Mouse (Mus musculus) splenic B cell, adult 2 months (primary cell): ENCODE data around the gene Tnni3k.

Experiments used
- DNase-seq: peaks from one replicate; pipeline ENCODE4 v3.0.0-alpha.2; 2011; ENCODE audit warnings: low read depth, low spot score
- H3K27me3 ChIP-seq: 2 replicates; pipeline ENCODE4 v1.6.1; 2012; ENCODE audit warnings: mild to moderate bottlenecking, low read length, moderate library complexity, mixed read lengths; ENCODE audit not compliant: control insufficient read depth, poor library complexity, insufficient read depth, severe bottlenecking
- H3K36me3 ChIP-seq: 2 replicates; pipeline ENCODE4 v1.6.1; 2012; ENCODE audit warnings: mild to moderate bottlenecking, low read length, moderate library complexity, mixed read lengths; ENCODE audit not compliant: control insufficient read depth, poor library complexity, insufficient read depth, severe bottlenecking

Tnni3k gene

GRCm38 (mm10) chr3:155002781-155003180 is 52.4 kb downstream of the Tnni3k start:
- H3K36me3 ChIP-seq, result no peaks in the 10 kb centered on the region
- H3K27me3 ChIP-seq, result no peaks in the 10 kb centered on the region
- DNase-seq, result no peak

DNA sequence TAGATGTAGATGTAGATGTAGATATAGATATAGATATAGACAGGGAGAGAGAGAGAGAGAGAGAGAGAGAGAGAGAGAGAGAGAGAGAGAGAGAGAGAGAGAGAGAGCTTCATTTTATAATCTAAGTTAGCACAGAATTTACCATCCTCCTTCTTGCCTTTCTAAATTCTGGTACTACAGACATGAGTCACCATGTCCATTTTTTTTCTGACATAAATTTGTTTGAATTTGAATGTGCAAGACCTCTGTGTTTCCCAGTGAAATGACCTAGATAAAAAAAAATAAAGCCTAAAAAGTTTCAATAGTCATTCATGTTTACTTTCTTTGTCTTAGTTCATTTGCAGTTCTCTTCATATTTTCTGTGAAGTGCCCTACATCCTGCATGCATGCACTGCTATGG is 54.2 kb downstream of the Tnni3k start:
- Histone ChIP-seq H3K27me3 (no peaks in the 10 kb centered on the region), H3K36me3 (no peaks in the 10 kb centered on the region)
- DNase-seq, result no peak

- Histone ChIP-seq H3K36me3 (no peaks in the 10 kb centered on the region), H3K27me3 (no peaks in the 10 kb centered on the region)
- DNase-seq, result no peak
Measured at GRCm38 (mm10) chr3:154992678-154993077, 62.5 kb downstream of the Tnni3k start.

- no peak for DNase-seq
- Histone ChIP-seq H3K27me3 (no peaks in the 10 kb centered on the region), H3K36me3 (no peaks in the 10 kb centered on the region)
Measured at GRCm38 (mm10) chr3:154979101-154979500, 76.1 kb downstream of the Tnni3k start.

DNA sequence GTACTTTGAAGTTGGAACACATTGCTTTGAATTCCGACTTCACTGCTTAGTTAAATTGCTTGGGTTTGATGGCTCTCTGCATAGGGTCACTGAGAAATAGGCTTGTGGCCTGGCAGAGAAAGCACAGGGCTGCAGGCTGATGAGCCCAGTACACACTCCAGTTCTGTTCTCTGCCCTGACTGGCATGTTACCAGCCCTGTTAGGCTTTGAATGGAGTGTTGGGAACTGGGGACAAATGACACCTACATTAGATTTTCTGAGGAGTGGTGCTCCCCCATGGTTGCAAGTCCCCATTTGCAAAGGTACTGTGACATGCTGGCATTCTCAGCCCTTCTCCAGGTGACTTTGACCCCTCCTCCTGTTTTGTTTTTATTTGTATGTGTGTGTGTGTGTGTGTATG is 83.6 kb downstream of the Tnni3k start:
- no peaks in the 10 kb centered on the region for H3K36me3 ChIP-seq
- no peak for DNase-seq
- no peaks in the 10 kb centered on the region for H3K27me3 ChIP-seq

DNA sequence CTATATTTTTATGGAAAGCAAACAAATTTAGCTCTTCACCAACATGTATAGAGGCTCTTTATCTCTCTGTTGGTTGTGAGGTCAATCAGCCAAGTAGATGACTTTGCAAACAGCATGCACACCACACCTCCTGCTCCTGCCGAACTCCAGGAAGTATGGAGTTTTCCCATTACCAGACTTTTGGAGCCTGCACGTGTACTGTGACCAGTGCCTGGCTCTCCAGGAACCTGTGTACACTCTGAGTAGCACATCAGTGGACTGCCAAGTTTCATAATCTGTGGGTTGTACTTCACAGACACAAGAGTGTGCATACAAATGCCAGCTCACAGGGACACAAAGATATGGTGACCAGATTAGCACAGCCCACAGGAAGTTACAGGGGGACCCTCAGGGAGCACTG is 84.2 kb downstream of the Tnni3k start:
- DNase-seq, result no peak
- Histone ChIP-seq H3K36me3 (no peaks in the 10 kb centered on the region), H3K27me3 (no peaks in the 10 kb centered on the region)

DNA sequence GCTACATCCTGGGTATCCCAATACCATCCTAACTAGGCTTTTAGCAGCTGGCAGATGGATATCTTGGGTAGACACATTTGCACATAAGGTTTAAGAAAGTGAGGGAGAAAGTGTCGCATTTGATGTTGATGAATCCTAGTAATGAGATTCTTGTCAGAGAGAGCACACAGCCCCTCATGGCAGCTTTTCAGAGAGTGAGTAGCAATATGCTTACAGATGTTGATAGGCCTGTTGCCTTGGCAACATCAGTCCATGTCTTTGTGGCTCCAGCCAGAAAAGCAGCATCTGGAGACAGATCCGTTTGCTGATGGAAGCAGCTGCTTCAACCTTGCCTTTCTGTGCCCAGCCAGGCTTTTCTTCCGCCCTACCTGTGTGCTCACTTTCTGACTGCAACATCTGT is 93.9 kb downstream of the Tnni3k start:
- DNase-seq, result no peak
- no peaks in the 10 kb centered on the region for H3K36me3 ChIP-seq
- no peaks in the 10 kb centered on the region for H3K27me3 ChIP-seq

DNA sequence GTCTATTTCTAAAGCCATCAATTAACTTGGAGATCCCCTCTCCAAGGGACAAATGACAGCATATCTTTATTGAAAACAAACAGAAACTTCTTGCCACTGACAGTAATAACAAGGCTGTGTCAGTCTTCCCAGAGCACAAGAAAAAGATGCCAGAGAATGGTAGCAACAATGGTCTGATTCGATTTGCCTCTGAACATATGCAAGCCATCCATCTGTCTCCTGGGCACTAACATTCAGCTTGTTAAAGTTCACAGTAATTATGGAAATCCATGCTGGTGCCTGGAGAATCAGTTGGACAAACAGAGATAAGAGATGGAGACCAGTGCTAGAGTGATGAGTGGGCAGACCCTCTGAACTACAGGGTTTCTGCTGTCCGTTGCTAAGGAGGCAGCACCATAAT is 102.1 kb downstream of the Tnni3k start:
- no peaks in the 10 kb centered on the region for H3K36me3 ChIP-seq
- DNase-seq, result no peak
- H3K27me3 ChIP-seq, result no peaks in the 10 kb centered on the region; the same call in 1 of the 2 replicates

GRCm38 (mm10) chr3:154949551-154949950 is 105.7 kb downstream of the Tnni3k start:
- Histone ChIP-seq H3K27me3 (no peaks in the 10 kb centered on the region; the same call in 1 of the 2 replicates), H3K36me3 (no peaks in the 10 kb centered on the region)
- no peak for DNase-seq

- DNase-seq, result no peak
- no peaks in the 10 kb centered on the region for H3K27me3 ChIP-seq
- H3K36me3 ChIP-seq, result no peaks in the 10 kb centered on the region
Measured at GRCm38 (mm10) chr3:154945688-154946161, 109.5 kb downstream of the Tnni3k start.

DNA sequence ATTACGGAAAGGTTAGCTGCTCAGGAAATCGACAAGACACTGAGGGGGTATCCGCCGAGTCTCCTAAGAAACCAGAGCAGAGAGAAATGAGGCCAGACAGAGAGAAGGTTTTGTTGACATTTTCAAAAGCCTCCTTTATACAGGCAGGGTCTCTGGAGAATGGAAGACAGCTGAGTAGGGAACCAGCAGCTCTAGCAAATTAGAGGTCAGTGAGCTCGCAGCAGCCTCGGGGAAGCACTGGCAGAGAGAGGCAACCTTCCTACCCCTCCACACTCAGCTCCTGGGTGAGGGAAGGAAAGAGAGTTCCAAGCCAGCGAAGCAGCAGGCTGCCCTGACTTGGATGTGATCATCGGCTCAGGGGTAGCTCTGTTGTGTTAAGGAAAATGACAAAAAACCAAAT is 127.5 kb downstream of the Tnni3k start:
- no peaks in the 10 kb centered on the region for H3K27me3 ChIP-seq
- H3K36me3 ChIP-seq, result no peaks in the 10 kb centered on the region
- no peak for DNase-seq

- H3K36me3 ChIP-seq, result no peaks in the 10 kb centered on the region
- no peaks in the 10 kb centered on the region for H3K27me3 ChIP-seq
- DNase-seq, result no peak
Measured at GRCm38 (mm10) chr3:154924936-154925335, 130.3 kb downstream of the Tnni3k start.

- H3K27me3 ChIP-seq, result no peaks in the 10 kb centered on the region
- no peak for DNase-seq
- H3K36me3 ChIP-seq, result no peaks in the 10 kb centered on the region
Measured at GRCm38 (mm10) chr3:154915566-154915965, 139.6 kb downstream of the Tnni3k start.

- no peak for DNase-seq
- H3K27me3 ChIP-seq, result no peaks in the 10 kb centered on the region
- H3K36me3 ChIP-seq, result no peaks in the 10 kb centered on the region
Measured at GRCm38 (mm10) chr3:154913641-154914040, 141.6 kb downstream of the Tnni3k start.

DNA sequence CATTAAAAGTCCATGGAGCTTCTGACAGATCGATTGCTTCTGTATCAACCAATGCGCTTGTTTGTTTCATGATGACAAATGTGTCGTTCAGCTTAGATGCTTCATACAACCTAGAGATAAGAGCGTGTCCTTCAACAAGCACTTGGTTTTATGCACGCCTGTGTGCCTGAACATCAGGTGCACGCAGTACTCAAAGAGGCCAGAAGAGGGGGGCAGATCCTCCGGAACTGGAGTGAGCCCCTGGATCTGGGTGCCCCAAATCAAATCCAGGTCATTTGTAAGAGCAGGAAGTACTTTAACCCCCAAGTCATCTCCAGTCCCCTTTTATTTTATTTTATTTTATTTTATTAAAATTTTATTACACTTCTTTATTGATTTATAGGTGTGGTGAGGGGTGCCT is 158.5 kb downstream of the Tnni3k start:
- no peak for DNase-seq
- no peaks in the 10 kb centered on the region for H3K36me3 ChIP-seq
- H3K27me3 ChIP-seq, result no peaks in the 10 kb centered on the region

DNA sequence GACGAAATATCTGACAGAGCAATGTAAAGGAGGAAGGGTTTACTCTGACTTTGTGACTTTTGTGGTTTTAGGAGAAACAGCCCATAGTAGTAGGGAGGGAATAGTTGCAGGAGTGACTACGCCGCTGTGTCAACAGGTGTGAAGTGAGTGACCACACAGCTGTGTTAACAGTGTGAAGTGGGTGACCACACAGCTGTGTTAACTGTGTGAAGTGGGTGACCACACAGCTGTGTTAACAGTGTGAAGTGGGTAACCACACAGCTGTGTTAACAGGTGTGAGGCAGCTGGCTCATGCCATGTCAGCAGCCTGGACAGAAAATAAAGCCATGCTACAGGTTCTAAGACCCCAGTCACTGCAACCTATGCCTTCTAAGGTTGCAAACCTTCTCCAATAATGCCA is 162.0 kb downstream of the Tnni3k start:
- H3K27me3 ChIP-seq, result no peaks in the 10 kb centered on the region

More for the DNA sequence above, 162.0 kb downstream of the Tnni3k start:
- DNase-seq, result no peak
- H3K36me3 ChIP-seq, result no peaks in the 10 kb centered on the region
